Mouse (Mus musculus): ENCODE measurements around the gene Zbtb16.

Gene Zbtb16

DNA sequence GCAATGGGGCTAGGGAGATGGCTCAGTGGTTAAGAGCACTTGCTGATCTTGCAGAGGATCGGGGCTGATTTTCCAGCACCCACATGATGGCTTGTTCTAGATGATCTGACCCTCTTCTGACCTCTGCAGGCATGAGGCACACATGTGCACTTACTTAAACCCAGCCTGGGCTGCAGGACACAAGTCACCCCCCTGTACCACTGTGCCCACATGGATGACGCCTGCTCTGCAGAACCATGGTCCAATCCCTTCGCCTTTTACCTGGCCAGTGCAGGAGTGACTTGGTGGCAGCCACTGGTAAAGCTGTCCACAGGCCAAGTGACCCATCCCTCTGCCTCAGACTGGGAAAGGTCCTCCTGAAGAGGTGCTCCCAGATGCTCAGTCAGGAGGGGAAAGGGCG, 67.1 kb downstream of the Zbtb16 start:
- no peak for DNase-seq (ENCODE audit: low read depth, low spot score)

- no peak for DNase-seq (ENCODE audit: low read depth, low spot score)
These were observed 68.2 kb downstream of the Zbtb16 start for GRCm38 (mm10) chr9:48767666-48768432.

GRCm38 (mm10) chr9:48765927-48766326, 70.1 kb downstream of the Zbtb16 start:
- no peak for DNase-seq (ENCODE audit: low read depth, low spot score)

- DNase-seq (ENCODE audit: low read depth, low spot score): no peak
These were observed 71.7 kb downstream of the Zbtb16 start for GRCm38 (mm10) chr9:48764311-48764710.

- no peak for DNase-seq (ENCODE audit: low read depth, low spot score)
These were observed 74.0 kb downstream of the Zbtb16 start for GRCm38 (mm10) chr9:48761732-48762637.

- DNase-seq (ENCODE audit: low read depth, low spot score): no peak
These were observed 74.9 kb downstream of the Zbtb16 start for GRCm38 (mm10) chr9:48761175-48761556.

DNA sequence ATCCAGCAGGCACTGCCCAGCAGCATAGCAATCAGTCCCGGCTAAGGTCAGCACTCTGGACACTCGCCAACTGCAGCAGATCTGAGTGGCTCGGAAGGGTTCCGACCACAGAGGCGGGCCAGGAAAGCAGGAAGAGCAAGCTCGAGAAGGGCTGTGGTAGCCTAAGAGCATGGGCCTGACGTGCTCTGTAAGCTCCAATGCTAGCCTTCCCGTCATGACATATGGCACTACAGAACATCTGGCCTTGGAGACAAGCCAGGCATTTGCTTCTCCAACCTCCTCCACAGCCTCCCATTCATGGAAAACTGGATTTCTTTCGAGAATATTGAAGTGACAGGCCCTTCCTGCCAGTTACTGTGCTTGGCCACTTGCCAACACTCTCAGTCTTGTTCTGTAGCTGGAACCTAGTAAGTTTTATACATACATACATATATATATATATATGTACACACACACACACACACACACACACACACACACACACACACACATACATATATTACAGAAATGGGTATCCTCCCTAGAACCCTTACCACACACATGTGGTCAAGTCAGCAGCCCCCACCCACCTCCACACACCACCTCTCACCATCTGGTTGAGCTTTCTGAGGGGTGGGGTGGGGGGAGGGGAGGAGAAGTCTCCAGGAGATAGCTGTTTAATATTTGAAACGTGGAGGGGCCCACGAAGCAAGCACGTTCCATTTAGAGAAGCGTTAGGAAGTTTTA, 75.4 kb downstream of the Zbtb16 start:
- DNase-seq (ENCODE audit: low read depth, low spot score): no peak

- DNase-seq (ENCODE audit: low read depth, low spot score): no peak
These were observed 76.9 kb downstream of the Zbtb16 start for GRCm38 (mm10) chr9:48759098-48759497.

GRCm38 (mm10) chr9:48757650-48758580, 78.1 kb downstream of the Zbtb16 start:
- no peak for DNase-seq (ENCODE audit: low read depth, low spot score)

GRCm38 (mm10) chr9:48756261-48756812, 79.7 kb downstream of the Zbtb16 start:
- no peak for DNase-seq (ENCODE audit: low read depth, low spot score)

DNA sequence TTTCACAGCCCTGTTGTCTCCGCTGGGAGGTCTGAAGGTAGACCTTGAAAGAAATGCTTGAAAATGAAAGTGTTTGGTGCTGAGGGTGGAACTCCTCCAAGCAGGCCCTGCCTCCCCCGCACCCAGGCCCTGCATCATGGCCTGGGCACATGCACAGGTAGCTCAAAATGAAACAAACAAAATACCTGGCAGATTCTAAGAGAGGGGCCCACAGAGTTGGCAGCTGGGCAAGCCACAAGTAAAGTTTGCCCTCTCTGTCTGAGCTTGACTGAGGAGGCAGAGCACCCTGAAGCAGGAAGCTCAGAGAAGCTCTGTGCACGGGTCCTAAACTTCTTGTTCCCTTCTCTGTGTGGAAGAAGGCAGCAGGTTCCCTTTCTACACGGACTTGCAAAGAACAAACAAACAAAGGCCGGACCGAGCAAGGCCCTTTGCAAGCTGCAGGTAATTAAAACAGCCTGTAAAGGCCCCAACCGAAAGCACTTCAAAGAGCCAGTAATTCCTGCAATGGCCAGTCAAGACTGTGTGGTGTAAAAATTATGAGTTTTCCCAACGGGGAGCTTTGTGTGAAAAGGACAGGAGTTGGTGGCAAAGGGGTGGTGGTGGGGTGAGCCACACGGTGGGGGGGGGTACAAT, 80.5 kb downstream of the Zbtb16 start:
- no peak for DNase-seq (ENCODE audit: low read depth, low spot score)

DNA sequence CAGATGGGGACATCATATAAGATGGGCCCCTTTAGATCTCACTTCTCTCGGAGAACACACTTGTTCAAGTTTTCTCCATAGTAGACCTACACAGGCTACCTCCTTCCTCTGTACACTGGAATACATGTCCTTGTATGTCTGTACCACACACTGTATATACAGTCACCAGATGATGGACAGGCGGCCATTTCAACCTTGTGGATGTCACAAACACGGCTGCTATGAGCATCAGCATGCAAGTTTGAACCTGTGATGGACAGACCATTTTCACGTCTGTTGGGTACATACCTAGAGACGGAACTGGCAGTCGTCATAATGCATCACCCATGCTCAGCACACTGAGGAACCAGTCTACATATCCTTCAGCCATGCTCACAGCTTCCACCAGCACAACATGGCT, 81.6 kb downstream of the Zbtb16 start:
- no peak for DNase-seq (ENCODE audit: low read depth, low spot score)

DNA sequence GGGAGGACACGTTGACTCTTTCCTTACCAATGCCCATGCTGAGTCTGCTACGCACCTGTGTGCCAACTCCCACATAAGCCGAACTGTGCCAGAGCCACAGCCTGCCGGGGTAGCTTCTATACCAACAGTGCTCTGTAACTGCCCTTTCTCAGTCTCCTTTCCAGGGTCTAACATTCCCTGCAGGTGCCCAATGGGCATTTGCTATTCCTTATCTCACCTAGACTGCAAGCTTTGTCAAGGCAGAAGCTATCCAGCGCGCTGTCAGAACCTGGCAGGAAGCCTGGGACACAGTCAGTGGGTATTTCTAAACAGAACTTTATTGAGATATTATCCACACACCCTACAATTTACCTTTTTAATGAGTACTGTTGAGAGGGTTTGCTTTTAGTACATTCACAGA, 82.1 kb downstream of the Zbtb16 start:
- no peak for DNase-seq (ENCODE audit: low read depth, low spot score)

DNA sequence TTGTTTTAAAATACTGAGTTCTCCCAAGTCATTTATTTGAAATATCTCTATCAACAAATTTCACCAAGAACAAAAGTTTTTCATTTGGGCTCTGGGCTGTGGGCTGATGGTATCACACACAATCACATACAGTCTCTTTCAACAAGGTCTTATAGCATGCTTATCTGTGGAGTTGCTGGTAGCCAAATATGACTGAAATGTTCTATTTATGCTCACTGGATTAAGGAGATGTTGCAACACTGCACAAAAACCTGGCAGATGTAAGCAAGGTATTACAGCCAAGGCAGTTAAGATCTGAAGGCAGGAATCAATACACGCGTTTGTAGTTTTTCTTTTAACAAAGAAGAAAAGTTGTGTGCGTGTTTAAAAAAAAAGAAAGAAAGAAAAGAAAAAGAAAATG, 84.1 kb downstream of the Zbtb16 start:
- no peak for DNase-seq (ENCODE audit: low read depth, low spot score)

- no peak for DNase-seq (ENCODE audit: low read depth, low spot score)
These were observed 86.4 kb downstream of the Zbtb16 start for GRCm38 (mm10) chr9:48749666-48750065.

DNA sequence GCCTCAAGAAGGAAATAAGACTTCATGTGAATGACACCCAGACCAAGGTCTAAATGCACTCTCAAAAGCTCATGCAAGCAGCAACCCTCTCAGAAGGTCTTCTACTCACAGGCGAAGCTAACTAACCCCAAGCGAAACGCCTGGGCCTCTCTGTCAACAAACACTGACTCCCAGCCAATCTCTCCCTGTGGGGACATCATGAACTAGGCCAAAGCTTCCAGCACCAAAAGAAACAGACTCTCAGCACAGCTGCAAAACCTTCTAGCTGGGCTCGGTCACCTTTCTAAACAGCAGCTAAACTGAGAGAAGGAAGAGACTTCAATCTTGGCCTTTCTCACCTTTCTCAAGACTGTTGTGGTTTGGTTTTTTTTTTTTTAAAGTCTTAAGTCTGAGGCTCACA, 86.9 kb downstream of the Zbtb16 start:
- no peak for DNase-seq (ENCODE audit: low read depth, low spot score)

GRCm38 (mm10) chr9:48748761-48749160, 87.3 kb downstream of the Zbtb16 start:
- no peak for DNase-seq (ENCODE audit: low read depth, low spot score)

GRCm38 (mm10) chr9:48748216-48748615, 87.8 kb downstream of the Zbtb16 start:
- DNase-seq (ENCODE audit: low read depth, low spot score): no peak

- DNase-seq (ENCODE audit: low read depth, low spot score): no peak
These were observed 89.5 kb downstream of the Zbtb16 start for GRCm38 (mm10) chr9:48746506-48746905.

Data from ES-CJ7 (cell line).